Mouse (Mus musculus): ENCODE measurements around the gene Gm42421. TPM values are rescaled to one million over a fixed set of nuclear protein-coding genes. Genes with fewer than 3 reads are reported as not detected.
A peak's percentile ranks its signal among the peaks of the same experiment; 100 is the strongest.

The Gm42421 gene
- total RNA-seq (2015; ENCODE audit: low replicate concordance) (not detected in 2 replicates), total RNA-seq (2017; ENCODE audit: low replicate concordance) (6.0 TPM in 1 of 2 replicates, not detected in the other)

GRCm38 (mm10) chr5:143927875-143928274 lies at the start of gene Gm42421:
TSS of gene Gm42421 (plus strand) at chr5:143928175.
- no peak for ATAC-seq (replicated peaks; ENCODE audit: low FRiP score, poor library complexity, severe bottlenecking)

DNA sequence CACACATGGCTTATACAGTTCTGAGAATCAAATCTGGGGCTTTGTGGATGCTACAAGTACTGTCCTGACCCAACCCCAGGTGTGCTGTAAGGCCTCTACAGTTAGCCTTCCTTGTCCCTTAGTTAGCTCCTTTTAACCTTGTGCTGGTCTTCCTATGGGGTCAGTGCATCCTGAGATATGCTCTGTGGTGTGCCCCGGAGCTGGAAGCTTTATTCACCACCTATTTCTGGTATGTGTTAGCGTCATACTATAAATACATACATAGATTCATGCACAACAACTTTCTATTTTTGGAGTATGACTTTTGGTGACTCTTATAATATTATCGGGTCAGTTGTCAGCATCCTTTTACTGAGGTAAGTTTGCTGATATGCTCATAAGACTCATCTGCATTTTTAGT lies 42.7 kb upstream of the Gm42421 start:
- no peak for ATAC-seq (replicated peaks; ENCODE audit: low FRiP score, poor library complexity, severe bottlenecking)

- ATAC-seq (replicated peaks; ENCODE audit: low FRiP score, poor library complexity, severe bottlenecking), result no peak
Observed at GRCm38 (mm10) chr5:143890741-143891140, 37.2 kb upstream of the Gm42421 start.

DNA sequence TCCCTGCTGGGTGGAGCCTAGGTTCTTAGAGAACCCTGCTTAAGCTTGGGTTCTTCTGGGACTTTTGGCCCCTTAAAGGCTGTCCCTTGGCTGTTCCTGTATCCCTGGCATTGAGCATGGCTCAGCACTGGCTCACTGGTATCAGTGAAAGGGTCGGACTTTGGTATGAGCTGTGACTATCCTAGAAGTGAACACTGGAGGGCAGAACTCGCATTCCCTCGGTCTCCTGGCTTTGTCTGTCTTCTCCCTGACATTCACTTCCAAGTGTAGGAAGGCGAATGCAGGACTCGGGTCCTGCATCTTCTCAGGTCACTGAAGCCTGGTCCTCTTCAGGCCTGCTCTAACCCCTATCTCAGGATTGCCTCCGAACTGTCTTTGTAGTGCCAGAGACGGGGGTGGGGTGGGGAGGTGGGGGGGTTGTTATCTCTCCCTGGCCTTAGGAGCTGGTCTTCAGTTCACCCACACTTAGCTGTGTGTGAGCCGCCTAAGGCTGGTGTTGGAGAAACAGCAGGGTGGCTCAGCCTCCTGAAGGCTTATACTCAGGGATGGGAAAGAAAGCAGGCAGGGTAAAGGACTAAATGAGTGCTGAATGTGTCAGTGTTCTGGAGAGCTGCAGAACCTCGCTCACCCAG lies 35.6 kb upstream of the Gm42421 start:
- no peak for ATAC-seq (replicated peaks; ENCODE audit: low FRiP score, poor library complexity, severe bottlenecking)

- ATAC-seq (replicated peaks; ENCODE audit: low FRiP score, poor library complexity, severe bottlenecking), result no peak
Observed at GRCm38 (mm10) chr5:143893396-143893795, 34.6 kb upstream of the Gm42421 start.

- no peak for ATAC-seq (replicated peaks; ENCODE audit: low FRiP score, poor library complexity, severe bottlenecking)
Observed at GRCm38 (mm10) chr5:143897635-143898330, 30.2 kb upstream of the Gm42421 start, which contains the start of gene Ankrd61. TSS of gene Ankrd61 (minus strand) at chr5:143897685.

DNA sequence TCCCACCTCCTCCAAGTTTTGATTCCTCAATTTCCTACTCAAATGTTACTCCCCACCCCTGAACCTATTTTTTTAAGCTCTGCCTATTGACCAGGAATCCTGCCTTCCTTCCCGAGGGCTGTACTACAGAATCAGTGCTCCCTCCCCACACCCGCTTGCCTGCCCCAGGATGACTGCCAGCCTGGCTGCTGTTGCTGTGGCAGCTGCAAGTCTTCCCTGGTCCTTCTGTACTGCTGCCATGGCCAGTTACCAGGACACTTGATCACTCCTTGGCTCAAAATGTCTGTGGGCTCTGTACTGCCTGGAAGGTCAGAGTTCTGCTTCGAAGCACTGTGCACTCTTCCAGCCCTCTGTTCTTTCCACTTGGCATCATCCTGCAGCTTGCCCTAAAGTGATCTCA lies 25.9 kb upstream of the Gm42421 start:
- 0 out of 2 replicates have a peak, but pooled peaks have one; percentile 1 for ATAC-seq (replicated peaks; ENCODE audit: low FRiP score, poor library complexity, severe bottlenecking)

DNA sequence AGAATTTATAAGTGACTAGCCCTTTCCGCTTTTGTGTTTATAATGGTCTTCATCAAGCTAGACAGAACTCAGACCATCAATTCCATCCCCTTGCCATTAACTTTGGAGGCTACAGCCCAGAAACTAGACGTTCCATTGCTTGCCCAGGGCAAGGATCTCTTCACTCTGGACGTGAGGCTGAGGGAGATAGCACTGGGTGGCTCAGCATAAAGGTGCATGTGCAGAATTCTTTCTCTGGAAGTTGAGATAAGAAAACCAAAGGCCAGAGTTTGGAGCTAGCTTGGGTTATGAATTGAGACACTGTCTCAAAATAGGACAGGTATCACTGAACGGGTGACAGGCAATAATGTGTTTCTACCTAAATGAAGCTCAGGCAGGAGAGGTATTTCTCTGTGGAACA lies 24.2 kb upstream of the Gm42421 start:
- peak; percentile 36; the same call in 1 of the 2 replicates for ATAC-seq (replicated peaks; ENCODE audit: low FRiP score, poor library complexity, severe bottlenecking)

DNA sequence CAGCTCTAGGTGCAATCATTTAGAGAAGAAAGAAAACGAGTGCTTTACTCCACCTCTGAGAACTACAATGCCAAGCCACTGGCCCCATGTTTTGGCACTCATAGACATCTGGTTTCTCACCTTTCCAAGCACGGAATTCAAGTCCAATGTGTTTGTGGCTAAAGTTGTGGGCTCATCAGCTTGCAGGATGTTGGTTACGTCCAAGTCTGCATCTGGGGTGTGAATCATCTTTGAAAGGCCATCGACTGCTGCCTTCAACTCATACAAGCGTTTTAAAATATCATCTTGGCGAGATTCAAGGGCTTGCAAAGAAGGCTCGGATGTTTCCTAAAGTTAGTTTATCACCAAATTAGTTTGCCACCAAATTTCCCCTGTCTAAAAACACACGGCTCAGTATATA lies 21.5 kb upstream of the Gm42421 start:
- ATAC-seq (replicated peaks; ENCODE audit: low FRiP score, poor library complexity, severe bottlenecking), result no peak

DNA sequence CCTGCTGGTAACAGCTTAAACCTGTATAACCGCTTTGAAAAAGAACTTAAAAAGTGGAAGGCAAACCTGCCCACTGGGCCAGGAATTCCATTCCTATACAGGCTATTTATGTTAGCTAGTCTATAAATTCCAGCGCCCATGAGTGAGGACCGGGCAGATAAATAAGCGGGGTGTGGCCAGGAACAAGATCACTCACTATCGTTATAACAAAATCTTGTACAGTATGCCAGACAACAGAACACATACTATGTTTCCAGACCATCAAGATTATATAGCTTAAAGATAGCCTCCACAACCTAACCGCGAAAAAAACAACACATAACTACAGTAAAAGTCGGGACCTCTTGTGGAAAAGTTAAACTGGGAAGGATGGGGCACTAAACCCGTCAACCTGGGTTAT lies 19.0 kb upstream of the Gm42421 start:
- peak; percentile 40 for ATAC-seq (replicated peaks; ENCODE audit: low FRiP score, poor library complexity, severe bottlenecking)

DNA sequence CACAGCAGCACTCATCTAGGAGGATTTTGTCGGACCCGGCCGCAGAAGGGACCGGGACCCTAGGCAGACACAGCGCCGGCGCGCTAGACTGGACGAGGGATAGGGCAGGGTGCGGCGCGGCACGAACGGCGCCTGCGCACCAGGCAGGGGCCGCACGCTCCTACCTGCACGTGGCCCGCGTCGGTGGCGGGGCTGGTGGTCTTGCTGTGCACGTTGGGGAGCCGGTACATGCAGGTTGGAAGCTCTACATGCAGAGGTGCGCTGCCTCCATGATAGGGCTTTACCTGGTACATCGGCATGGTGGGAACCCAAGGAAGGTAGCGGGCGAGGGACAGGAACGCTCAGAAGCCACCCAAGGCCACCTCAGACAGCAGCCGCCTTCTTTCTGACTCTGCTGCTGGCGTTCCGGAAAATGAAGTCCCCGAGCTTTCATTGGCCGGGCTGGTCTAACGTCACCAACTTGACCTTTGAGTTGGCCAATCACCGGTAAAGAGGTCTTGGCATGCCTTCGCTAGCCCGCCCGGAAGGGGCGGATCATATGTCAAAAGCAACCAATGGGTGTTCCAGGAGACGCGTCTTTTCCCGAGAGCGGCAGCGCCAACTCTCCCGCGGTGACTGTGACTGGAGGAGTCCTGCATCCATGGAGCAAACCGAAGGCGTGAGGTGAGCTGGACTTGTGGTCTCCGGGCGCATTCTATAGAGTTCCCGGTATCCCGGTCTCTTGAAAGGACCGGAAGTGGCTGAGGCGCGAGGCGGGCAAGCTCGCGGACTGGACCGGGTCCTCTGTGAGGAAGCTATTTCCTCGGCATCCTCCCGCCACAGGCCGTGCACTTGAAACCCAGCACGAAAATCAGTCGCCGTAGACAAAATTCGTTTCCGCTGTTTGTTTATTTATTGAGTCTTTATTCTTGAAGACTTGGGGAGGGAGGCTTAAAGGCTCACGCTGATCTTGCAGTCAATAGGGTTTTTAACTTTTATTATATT lies 18.3 kb upstream of the Gm42421 start, which contains the start of the genes Aimp2 and Pms2:
Gene Aimp2, minus strand, starts transcription at position 431 of the 984 bp plus-strand sequence.
Gene Pms2, plus strand, starts transcription at position 548 of the 984 bp plus-strand sequence.
- ATAC-seq (replicated peaks; ENCODE audit: low FRiP score, poor library complexity, severe bottlenecking), result peak; percentile 89

DNA sequence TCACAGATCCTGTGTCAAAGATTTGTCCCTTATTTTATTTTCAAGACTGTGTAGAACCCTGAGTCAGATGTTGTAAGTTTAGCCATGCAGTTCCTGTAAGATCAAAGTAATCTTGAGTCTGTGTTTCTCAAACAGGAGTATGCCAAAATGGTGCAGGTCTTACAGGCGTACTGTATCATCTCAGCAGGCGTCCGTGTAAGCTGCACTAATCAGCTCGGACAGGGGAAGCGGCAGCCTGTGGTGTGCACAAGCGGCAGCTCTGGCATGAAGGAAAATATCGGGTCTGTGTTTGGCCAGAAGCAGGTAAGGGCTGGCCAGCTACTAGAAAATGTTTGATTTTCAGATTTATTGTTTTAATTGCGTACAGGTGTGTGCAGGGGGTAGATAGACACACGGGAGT lies 11.8 kb upstream of the Gm42421 start:
- ATAC-seq (replicated peaks; ENCODE audit: low FRiP score, poor library complexity, severe bottlenecking), result no peak

GRCm38 (mm10) chr5:143917418-143917817 lies 10.6 kb upstream of the Gm42421 start:
- peak; percentile 89 for ATAC-seq (replicated peaks; ENCODE audit: low FRiP score, poor library complexity, severe bottlenecking)

DNA sequence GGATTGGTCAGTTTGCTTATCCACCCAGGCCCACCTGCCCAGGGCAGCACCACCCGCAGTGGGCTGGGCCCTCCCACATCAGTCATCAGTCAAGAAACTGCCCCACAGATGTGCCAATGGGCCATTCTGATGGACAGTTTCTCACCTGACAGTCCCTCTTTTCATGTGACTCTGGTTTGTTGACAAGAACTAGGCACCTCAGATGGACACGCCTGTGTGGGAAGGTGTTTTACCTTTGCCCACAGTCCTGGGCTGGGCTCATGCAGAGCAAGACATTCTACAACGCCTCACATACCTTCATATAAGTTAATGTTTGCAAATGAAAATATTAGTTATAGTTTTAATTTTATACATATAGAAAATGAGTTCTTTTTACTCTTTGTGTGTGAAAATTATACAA lies 9.9 kb upstream of the Gm42421 start:
- ATAC-seq (replicated peaks; ENCODE audit: low FRiP score, poor library complexity, severe bottlenecking), result no peak

- ATAC-seq (replicated peaks; ENCODE audit: low FRiP score, poor library complexity, severe bottlenecking), result peak; percentile 98
Observed at GRCm38 (mm10) chr5:143924781-143925452, 3.1 kb upstream of the Gm42421 start.

DNA sequence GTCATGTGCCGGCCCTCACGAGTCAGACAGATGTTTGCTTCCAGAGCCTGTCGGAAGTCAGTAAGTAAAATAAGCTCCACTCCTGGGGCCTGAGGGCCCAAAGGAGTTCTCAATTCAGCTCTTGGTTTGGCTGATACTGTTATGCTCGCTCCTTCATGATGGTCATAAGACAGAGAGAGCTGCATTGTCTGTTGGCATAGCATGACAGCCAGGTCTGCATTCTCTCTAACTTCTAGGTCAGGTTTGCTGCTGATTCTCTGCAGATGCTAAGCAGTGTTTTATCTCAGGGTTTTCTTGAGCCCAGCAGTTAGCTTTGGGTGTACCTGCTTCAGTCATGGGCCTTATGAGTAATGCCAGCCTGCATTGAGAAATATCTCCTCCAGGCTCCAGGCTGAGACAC lies 1.3 kb downstream of the Gm42421 start:
- ATAC-seq (replicated peaks; ENCODE audit: low FRiP score, poor library complexity, severe bottlenecking), result no peak

DNA sequence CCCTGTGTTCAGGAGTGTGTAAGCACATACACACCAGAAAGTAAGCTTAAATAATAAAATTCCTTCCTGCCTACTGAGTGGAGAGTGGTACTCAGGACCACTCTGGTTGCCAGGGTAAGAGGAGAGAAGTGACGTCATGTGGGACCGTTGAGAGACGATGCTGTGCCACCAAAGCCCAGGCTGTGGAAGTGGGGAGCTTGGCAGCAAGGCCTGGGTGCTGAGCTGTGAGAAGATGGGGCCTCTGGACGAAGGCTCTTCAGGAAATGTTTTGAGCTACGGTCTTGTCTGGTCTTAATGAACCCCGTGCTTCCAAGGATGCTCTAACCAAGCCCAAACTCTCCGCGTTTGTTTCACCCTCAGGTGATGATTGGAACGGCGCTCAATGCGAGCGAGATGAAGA lies 2.7 kb downstream of the Gm42421 start:
- ATAC-seq (replicated peaks; ENCODE audit: low FRiP score, poor library complexity, severe bottlenecking), result no peak

DNA sequence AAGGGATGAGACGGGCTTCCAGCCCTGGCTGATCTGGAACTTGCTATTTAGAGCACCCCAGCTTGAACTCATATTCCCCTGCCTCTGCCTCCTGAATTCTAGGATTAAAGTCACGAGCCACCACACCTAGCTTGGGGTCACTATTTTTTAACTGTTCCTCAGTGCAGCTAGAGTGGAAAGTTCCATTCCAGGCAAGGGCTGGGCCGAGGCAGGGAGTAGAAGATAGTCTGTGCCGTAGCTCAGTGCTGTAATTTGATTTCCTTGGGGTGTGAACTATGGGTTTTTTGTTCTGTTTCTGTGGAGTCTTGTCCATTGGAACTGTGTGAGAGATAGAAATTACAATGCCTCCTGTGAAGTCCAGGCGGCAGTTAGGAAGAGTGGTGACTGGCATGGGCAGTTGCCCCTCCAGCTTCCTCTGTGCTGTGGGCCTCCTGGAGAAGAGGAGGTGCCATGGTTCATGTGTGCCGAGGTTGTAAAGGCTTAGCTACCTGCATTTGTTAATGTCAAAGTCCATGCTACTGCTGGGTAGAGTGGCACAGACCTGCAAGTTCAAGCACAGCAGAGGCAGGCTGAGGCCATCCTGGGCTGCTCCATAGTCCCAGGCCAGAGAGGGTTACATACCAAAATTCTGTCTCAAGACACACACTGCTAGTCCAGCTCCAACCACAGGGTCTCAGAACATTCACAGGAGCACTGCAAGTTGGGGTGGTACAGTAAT lies 4.0 kb downstream of the Gm42421 start:
- ATAC-seq (replicated peaks; ENCODE audit: low FRiP score, poor library complexity, severe bottlenecking), result no peak

DNA sequence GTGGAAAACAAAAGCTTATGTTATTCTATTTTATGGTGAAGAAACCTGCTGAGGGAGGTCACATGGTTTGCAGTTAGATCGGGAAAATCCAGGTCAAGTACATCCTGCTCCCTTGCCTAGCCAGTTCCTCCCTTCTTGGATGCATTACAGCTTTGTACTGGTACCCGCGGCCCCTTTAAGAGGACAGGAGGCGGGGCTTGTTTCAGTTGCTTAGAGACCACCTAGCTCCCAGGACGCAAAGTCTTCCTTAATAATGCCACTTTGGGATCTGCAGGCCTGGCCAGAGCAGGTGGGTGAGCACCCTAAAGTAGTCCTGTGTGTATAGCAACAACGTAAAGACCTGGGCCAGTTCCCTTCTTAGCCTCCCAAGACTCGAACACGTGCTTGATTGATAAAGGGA lies 4.9 kb downstream of the Gm42421 start, which contains the start of gene Rsph10b:
Gene Rsph10b, plus strand, starts transcription at position 205 of the 400 bp plus-strand sequence.
- ATAC-seq (replicated peaks; ENCODE audit: low FRiP score, poor library complexity, severe bottlenecking), result no peak
